Mouse (Mus musculus): ENCODE measurements around the gene Stat4.

DNA sequence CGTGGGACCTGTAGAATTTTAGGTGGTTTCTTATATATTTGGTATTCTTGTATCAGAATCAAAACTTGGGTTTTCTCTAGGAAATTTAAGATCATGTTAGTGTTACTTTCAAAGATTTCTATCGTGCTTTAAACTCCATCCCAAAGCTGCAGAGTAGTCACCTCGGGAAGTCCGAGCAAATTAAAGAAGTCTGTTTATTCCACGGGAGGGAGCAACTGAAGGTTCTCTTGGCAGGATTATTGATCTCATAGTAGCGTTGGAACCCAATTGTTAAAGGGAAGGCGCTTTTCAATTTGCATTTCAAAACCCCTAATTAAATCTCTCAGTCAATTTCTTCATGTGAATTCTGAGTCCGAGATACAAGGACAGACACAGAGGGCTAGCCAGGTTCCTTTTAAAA is 93.4 kb downstream of the Stat4 start:
- no peak for TF ChIP-seq CTCF (IDR thresholded peaks at IDR 0.05; ENCODE audit: extremely low read depth, insufficient read length, insufficient replicate concordance, low read depth, low read length)
- no peak for TF ChIP-seq POLR2A (IDR thresholded peaks at IDR 0.05; ENCODE audit: low read depth, low read length)

Measured in small intestine, adult 2 months (tissue).